ENCODE assay signal across 31 mouse cellular contexts in the genomic region with DNA sequence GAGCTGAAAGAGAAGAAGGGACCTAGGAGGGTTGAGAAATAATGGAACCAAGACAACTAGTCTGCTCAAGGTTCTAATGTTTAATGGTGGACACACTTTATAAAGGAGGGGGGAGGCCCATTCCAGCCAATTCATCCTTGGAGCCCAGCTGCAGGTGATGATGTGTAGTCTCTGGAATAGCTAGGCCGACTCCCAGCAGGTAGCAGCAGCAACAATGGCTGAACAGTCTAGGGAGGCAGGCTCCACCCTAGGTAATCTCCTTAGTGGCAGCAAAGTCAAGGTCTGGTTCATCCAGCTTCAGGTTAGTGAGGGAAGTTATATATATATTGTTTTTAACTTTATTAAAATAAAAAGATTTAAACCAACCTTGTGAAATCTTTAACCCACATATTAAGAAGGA.
"Had no signal": no experiment of that assay in that cellular context is flagged by ENCODE, and none has a peak within 500 bp of the region (broad histone marks: within the 10 kb centered on the region; RNA-seq: fewer than 3 reads in every experiment).

No protein-coding gene starts in this region.

- H3K9me3 ChIP-seq: limb, embryonic 10.5 days; limb, embryonic 12.5 days; limb, embryonic 13.5 days; limb, embryonic 15.5 days; liver, embryonic 12.5 days; liver, embryonic 13.5 days; liver, embryonic 15.5 days; lung, embryonic 15.5 days; megakaryocyte, embryonic 14.5 days; midbrain, embryonic 10.5 days; midbrain, embryonic 12.5 days; midbrain, embryonic 13.5 days; neural tube, embryonic 12.5 days had no signal

- H3K27ac ChIP-seq: limb, embryonic 10.5 days; limb, embryonic 12.5 days; limb, embryonic 13.5 days; limb, embryonic 15.5 days; liver, embryonic 12.5 days; liver, embryonic 13.5 days; liver, embryonic 14.5 days; liver, embryonic 15.5 days; lung, embryonic 15.5 days; macrophage; midbrain, embryonic 10.5 days; midbrain, embryonic 12.5 days; midbrain, embryonic 13.5 days; neural tube, embryonic 12.5 days had no signal

- H3K9ac ChIP-seq: limb, embryonic 12.5 days; limb, embryonic 13.5 days; limb, embryonic 15.5 days; liver, embryonic 12.5 days; liver, embryonic 13.5 days; liver, embryonic 14.5 days; liver, embryonic 15.5 days; liver, postnatal 0 days; lung, embryonic 14.5 days; lung, embryonic 15.5 days; midbrain, embryonic 12.5 days; midbrain, embryonic 13.5 days; neural tube, embryonic 12.5 days had no signal

- H3K4me3 ChIP-seq: limb, embryonic 10.5 days; limb, embryonic 12.5 days; limb, embryonic 13.5 days; limb, embryonic 15.5 days; liver, embryonic 12.5 days; liver, embryonic 13.5 days; liver, embryonic 15.5 days; lung, embryonic 15.5 days; megakaryocyte, embryonic 14.5 days; midbrain, embryonic 10.5 days; midbrain, embryonic 12.5 days; midbrain, embryonic 13.5 days; myocyte; neural tube, embryonic 12.5 days had no signal

- H3K27me3 ChIP-seq: limb, embryonic 12.5 days; limb, embryonic 13.5 days; limb, embryonic 15.5 days; liver, embryonic 12.5 days; liver, embryonic 13.5 days; liver, embryonic 15.5 days; lung, embryonic 15.5 days; megakaryocyte, embryonic 14.5 days; midbrain, embryonic 12.5 days; midbrain, embryonic 13.5 days; neural tube, embryonic 12.5 days had no signal

- H3K4me2 ChIP-seq: limb, embryonic 12.5 days; limb, embryonic 13.5 days; limb, embryonic 15.5 days; liver, embryonic 11.5 days; liver, embryonic 12.5 days; liver, embryonic 13.5 days; liver, embryonic 15.5 days; lung, embryonic 14.5 days; lung, embryonic 15.5 days; midbrain, embryonic 11.5 days; midbrain, embryonic 12.5 days; midbrain, embryonic 13.5 days; neural tube, embryonic 12.5 days had no signal

- H3K36me3 ChIP-seq: limb, embryonic 10.5 days; limb, embryonic 12.5 days; limb, embryonic 13.5 days; limb, embryonic 15.5 days; liver, embryonic 12.5 days; liver, embryonic 13.5 days; liver, embryonic 15.5 days; lung, embryonic 15.5 days; midbrain, embryonic 10.5 days; midbrain, embryonic 12.5 days; midbrain, embryonic 13.5 days; neural tube, embryonic 12.5 days had no signal

- DNase-seq: left cerebral cortex, postnatal 4 days; liver; liver, embryonic 13.5 days; liver, postnatal 0 days; lung, adult 18-20 months; lung, adult 2 months; lung, embryonic 14.5 days; lung, postnatal 10 days; lung, postnatal 14 days; lung, postnatal 36 days; lung, postnatal 4 days; midbrain, embryonic 14.5 days had no signal

- ATAC-seq: liver, embryonic 12.5 days; liver, postnatal 0 days; lung, postnatal 0 days; midbrain, embryonic 13.5 days; midbrain, embryonic 16.5 days had no signal

- H3K4me1 ChIP-seq: limb, embryonic 10.5 days; limb, embryonic 12.5 days; limb, embryonic 13.5 days; limb, embryonic 15.5 days; liver, embryonic 12.5 days; liver, embryonic 13.5 days; liver, embryonic 15.5 days; lung, embryonic 15.5 days; megakaryocyte, embryonic 14.5 days; midbrain, embryonic 10.5 days; midbrain, embryonic 12.5 days; midbrain, embryonic 13.5 days; neural tube, embryonic 12.5 days had no signal
